Mouse (Mus musculus) left cerebral cortex, adult 2 months (tissue): ENCODE results near the gene Rel. TPM values are rescaled to one million over a fixed set of nuclear protein-coding genes. Genes with fewer than 3 reads are reported as not detected.
"Not testable (repeated sequence)": the region's sequence is repeated elsewhere in the genome, so short reads cannot be mapped to it uniquely, and the experiment has no call there.

Experiments
- DNase-seq, 2 experiments: peaks; one replicate each; pipeline ENCODE4 v3.0.0; 2021 to 2022; ENCODE audit warnings: low spot score in 2 of 2, mixed read lengths in 1 of 2; ENCODE audit errors: extremely low spot score in 1 of 2
- H3K27ac ChIP-seq: fragments of 200-600 bp; 2 replicates; pipeline ENCODE4 v1.8.1; 2022
- H3K4me3 ChIP-seq: fragments of 200-600 bp; 2 replicates; pipeline ENCODE4 v1.8.1; 2022
- CTCF ChIP-seq: fragments of 200-600 bp; IDR thresholded peaks from 2 replicates; pipeline ENCODE4 v1.8.1; 2022; ENCODE audit warnings: antibody characterized with exemption, mild to moderate bottlenecking, moderate library complexity
- intact Hi-C: fragments of 180-260 bp; cut with DNase I; formaldehyde crosslinking; loops from one replicate; pipeline ENCODE4 v1.15.1; 2025
- total RNA-seq, 2 experiments: library from RNA; stranded (reverse); gene quantifications; 2 replicates each; pipeline ENCODE4 v1.2.3; 2021

Rel gene
- total RNA-seq, 2 experiments from 2014 or later, result 3.6 to 4.1 TPM

DNA sequence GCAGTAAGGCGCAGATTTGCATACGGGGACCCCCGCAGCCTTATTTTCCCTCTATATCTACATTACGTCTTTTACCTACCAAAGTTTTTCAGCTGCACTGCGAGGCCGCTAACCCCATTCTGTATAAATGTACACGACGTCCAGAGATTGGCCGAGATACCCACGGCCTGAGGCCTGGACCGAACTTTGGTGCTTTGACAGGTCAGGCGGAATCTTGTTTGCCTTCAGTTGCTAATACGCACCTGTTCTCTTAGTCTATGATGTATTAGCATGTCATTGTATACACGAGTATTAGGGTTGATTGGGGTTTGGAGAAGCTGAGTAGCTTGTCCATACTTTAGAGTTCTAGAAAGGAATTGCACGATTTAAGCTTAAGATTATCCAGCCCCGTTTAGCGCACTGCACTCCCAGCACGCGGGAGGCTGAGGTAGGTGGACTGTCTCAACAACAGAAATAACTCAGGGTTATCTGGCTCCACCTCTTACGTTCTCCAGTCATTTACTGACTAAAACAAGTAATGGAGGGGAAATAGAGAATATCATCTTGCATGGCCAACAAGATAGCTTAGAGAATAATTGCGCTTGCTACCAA, 832 bp upstream of the Rel start:
- peak overlapping the region; percentile 95 for H3K4me3 ChIP-seq
- TF ChIP-seq CTCF, result no peak
- intact Hi-C loops, result loop anchor here (1.0 to 2.0 kb wide), 2 partner anchors 107 to 124 kb away; partner anchors contain the start of genes Papolg, Pex13 and Pus10
- H3K27ac ChIP-seq, result peak overlapping the region; percentile 97
- DNase-seq, result no peak

DNA sequence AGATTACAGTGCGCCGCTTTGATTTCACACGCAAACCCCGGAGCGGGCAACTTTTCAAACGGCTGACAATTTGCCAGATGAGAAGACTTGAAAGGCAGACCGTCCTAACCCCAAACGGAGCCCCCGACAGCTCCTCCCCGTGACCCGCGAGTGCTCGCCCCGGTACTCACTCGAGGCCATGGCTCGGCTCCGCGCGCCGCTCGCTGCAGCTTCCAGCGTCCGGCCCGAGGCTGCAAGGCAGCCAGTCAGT, 335 bp downstream of the Rel start:
- DNase-seq, result no peak
- TF ChIP-seq CTCF, result no peak
- Histone ChIP-seq H3K27ac (peak overlapping the region; percentile 97), H3K4me3 (peak overlapping the region; percentile 95)
- intact Hi-C loops, result loop anchor here (2.0 kb wide), 1 partner anchor 106 kb away; the partner anchor contains the start of genes Pex13 and Pus10

DNA sequence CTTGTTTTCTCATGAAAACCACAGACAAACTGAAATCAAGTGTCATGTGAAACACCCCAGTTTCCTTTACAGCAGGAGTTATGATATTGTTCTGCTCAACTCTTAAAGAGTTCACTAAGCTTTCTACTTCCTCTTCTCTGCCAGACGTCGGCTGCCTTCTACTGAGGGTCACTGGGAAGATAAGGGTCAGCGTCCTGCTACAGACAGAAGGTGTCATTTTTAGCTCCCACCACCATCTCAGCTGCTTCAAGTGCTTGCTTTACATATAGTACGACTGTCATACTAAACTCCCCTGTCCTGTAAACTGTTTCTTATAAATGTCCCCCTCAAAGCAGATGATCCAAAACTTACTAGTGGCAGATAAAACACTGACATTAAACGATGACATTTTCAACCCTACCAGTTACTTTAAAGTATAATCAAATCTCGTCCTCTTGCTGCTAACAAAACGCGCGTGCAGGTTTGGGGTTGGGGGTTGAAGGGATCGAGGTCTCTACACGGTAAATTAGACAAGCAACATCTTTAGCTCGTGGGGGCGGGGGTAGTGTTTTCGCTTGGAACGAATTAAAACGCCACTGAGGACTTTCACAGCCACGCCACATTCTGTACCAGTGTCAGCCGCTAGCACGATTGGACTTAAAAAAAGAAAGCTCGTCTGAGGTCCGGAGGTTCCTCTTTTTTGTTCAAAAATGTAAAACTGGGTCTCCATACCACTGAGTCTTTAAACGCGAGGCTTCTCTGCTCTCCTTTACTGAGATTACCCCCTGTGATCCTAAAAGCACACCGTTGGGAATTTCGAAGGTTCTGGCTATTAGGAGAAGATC, 872 bp downstream of the Rel start:
- no peak for TF ChIP-seq CTCF
- DNase-seq, result peak; percentile 13 to 17
- H3K4me3 ChIP-seq, result peak overlapping the region; percentile 95
- peak overlapping the region; percentile 97 for H3K27ac ChIP-seq
- intact Hi-C loops, result loop anchor here (2.0 kb wide), 1 partner anchor 105 kb away; the partner anchor contains the start of genes Pex13 and Pus10

DNA sequence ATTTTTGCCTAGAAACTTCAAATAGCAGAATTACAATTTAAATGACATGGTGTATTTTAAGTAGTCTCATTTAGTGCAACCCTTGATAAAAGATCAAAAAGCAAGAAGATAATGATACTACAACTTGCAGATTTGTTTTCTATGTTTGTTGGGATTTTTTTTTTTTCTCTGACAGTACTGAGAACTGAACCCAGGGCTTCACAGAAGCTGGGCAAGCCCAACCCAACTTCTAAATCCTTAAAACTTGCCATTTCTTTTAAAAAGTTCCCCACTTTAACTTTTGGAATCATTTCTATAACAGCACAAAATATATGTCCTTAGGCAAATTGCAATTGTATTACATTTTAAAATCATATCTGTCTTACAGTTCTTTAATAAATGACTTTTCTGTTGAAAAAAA, 1.7 kb downstream of the Rel start:
- no peak for TF ChIP-seq CTCF
- intact Hi-C loops, result no loop called here
- no peak overlapping the region for H3K27ac ChIP-seq
- H3K4me3 ChIP-seq, result peak overlapping the region; percentile 95; the same call in 1 of the 2 replicates
- DNase-seq, result no peak

DNA sequence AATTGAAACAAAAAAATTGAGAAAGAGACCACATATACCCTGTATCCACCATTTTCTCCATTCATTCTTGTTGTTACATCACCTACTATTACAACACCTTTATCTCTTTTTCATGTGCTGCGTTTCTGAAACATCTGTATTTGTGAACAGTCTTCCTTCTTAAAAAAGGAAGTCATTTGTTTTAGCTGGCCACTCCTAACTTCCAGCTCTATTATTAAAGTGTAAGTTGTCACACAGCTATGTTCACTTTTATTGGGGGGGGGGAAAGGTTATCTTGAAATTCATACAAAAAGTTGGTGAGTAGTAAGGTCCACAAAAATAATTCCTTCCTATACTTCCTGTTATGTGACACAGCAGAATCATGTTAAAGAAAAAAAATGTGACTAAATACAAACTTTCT, 2.8 kb downstream of the Rel start:
- no peak for TF ChIP-seq CTCF
- no peak for DNase-seq
- Histone ChIP-seq H3K4me3 (no peak overlapping the region), H3K27ac (no peak overlapping the region)
- intact Hi-C loops, result no loop called here

DNA sequence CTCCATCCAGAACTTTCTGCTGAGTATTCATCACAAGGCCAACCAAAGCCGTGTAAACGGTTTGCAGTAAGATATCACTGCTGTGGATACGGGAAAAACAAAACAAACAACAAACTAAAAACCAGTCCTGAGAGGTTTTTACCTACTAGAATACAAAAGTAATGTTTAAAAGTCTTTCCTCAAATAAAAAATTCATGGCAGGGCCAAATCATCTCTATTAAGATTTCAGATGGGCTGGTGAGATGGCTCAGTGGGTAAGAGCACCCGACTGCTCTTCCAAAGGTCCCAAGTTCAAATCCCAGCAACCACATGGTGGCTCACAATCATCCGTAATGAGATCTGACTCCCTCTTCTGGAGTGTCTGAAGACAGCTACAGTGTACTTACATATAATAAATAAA, 3.4 kb downstream of the Rel start:
- H3K4me3 ChIP-seq, intact Hi-C loops, DNase-seq, H3K27ac ChIP-seq: not testable (repeated sequence)

DNA sequence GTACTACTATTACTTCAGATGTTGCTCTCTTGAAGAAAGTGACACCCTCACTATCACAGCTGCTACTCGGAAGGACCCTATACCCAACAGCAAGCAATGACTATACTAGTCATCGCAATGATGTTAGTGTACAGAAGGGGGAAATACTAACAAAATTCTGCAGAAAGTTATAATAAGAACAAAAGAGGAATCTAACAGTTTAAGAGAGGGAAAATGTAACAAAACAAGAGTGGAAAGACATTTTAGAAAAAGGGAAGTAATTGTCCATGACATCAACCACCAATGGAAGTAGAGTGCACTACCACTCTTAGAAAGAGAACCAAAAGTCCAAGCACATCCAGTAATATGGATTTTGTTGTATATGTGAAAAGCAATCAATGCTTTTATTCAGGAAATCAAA, 8.1 kb downstream of the Rel start:
- intact Hi-C loops, result no loop called here
- TF ChIP-seq CTCF, result no peak
- Histone ChIP-seq H3K4me3 (no peak overlapping the region), H3K27ac (no peak overlapping the region)
- no peak for DNase-seq

DNA sequence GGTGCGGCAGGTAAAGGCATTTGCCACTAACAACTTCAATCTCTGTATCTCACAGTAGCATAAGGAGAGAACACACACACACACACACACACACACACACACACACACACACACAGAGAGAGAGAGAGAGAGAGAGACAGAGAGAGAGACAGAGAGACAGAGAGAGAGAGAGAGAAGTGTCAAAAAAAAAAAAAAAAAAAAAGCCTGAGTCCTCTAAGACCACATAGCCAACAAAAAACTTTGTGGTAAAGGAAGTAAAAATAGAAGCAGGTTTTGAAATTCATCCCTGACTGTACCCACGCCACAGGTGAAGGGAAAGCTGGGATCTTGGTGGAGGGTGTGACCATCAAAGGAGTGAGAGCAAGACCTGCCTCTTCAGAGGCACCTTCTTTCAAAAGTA, 12.6 kb downstream of the Rel start:
- no peak for DNase-seq
- Histone ChIP-seq H3K4me3 (no peak overlapping the region), H3K27ac (no peak overlapping the region)
- TF ChIP-seq CTCF, result no peak
- intact Hi-C loops, result no loop called here

DNA sequence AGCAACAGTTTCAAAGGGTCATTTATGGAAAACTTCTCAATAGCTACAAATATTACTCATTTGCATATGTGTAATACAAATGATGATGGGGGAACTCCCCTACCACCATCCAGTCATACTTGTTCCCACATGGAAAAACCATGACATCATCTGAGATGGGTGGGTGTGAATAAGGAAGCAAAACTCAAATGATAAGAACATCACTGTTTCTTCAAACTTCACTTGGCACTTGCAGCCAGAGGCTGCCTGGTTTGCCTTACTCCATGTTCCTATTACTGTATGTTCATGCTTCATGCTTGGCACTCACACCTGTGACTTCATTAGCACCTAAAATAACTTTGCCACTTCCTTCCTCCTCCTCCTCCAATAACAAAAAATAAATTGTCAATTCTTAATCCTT, 16.4 kb downstream of the Rel start:
- no peak for DNase-seq
- Histone ChIP-seq H3K4me3 (no peak overlapping the region), H3K27ac (no peak overlapping the region)
- no peak for TF ChIP-seq CTCF
- intact Hi-C loops, result no loop called here

DNA sequence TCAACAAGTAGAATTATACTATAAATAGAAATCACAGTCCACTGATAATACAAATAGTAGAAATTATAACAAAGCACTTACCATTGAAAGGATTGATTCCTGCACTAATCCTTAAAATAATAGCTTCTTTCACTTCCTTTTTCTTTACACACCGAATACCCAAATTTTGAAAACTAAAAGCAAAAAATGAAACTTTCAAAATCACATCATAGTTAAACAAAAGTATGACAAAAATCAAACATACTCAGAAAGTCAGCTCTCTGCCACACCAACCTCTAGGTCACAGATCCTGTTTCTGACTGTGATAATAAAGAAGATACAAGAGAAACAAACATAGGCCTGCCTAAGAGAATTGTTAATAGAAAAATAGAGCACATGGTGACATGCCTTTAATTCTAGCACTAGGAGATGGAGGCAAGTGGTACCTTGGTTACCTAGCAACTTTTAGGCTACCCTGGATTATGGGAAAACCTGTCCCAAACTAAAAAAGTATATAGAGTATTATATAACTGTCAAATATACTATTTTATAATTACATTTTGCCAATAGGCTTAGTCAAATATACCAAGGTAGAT, 17.5 kb downstream of the Rel start:
- DNase-seq, result no peak
- intact Hi-C loops, result no loop called here
- H3K27ac ChIP-seq, result no peak overlapping the region
- no peak for TF ChIP-seq CTCF
- H3K4me3 ChIP-seq, result no peak overlapping the region

DNA sequence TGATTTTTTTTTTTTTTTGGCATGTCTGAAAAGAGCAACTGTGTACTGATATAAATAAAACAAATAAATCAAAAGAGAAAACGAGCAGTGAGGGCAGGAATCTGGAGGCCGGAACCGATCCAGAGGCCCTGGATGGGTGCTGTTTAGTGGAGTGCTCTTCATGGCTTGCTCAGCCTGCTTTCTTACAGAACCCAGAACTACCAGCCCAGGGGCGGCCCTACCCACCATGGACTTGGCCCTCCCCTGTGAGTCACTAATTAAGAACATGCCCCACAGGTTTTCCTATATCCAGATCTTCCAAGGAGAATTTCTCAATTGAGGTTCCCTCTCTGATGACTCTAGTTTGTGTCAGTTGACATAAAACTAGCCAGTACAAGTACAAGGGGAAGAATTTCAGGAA, 24.7 kb downstream of the Rel start:
- Histone ChIP-seq H3K27ac (no peak overlapping the region), H3K4me3 (no peak overlapping the region)
- DNase-seq, result no peak
- TF ChIP-seq CTCF, result no peak
- intact Hi-C loops, result no loop called here

DNA sequence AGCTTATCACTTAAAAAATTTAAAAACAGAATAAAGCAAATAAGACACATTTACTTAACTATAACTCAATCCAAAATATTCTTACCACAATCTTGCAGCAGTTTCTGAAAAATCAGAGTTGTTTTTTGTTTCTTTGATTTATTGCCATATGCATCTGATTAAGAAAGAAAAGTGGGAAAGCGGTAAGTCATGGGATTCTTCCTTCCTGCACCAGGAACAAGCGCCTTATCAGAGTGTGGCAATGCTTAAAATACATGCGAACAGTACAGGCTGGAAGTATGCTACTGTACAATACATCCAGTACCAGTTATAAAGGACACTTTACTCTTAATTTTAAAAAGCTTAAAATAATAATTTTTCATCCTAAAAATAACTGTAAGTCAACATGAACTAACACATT, 26.4 kb downstream of the Rel start:
- no peak for DNase-seq
- intact Hi-C loops, result no loop called here
- TF ChIP-seq CTCF, result no peak
- H3K27ac ChIP-seq, result no peak overlapping the region
- H3K4me3 ChIP-seq, result no peak overlapping the region

DNA sequence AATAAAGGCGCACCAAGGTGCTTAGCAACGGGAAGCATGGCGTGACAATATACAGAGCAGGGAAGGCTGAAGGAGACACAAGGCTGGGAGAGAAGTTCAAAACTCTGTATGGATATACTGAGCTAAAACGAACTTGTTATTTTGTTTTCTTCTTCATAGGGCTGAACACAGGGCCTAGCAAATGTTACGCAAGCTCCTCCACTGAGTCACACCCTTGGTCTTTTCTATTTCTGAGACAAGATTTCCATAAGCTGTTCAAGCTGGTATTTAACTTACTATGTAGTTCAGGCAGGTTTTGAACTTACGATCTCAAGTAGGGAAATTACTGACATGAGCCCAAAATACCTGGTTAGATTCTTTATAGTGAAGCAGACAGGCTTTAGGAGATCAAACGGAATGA, 29.4 kb downstream of the Rel start:
- intact Hi-C loops, result no loop called here
- DNase-seq, result no peak
- no peak for TF ChIP-seq CTCF
- Histone ChIP-seq H3K4me3 (no peak overlapping the region), H3K27ac (no peak overlapping the region)
